Mouse (Mus musculus): Measurements from ENCODE around the gene Btrc. TPM values are rescaled to one million over a fixed set of nuclear protein-coding genes. Genes with fewer than 3 reads are reported as not detected.
A peak's percentile ranks its signal among the peaks of the same experiment; 100 is the strongest.

The Btrc gene
- total RNA-seq, 2 experiments from 2014 or later: 24.6 to 25.1 TPM

DNA sequence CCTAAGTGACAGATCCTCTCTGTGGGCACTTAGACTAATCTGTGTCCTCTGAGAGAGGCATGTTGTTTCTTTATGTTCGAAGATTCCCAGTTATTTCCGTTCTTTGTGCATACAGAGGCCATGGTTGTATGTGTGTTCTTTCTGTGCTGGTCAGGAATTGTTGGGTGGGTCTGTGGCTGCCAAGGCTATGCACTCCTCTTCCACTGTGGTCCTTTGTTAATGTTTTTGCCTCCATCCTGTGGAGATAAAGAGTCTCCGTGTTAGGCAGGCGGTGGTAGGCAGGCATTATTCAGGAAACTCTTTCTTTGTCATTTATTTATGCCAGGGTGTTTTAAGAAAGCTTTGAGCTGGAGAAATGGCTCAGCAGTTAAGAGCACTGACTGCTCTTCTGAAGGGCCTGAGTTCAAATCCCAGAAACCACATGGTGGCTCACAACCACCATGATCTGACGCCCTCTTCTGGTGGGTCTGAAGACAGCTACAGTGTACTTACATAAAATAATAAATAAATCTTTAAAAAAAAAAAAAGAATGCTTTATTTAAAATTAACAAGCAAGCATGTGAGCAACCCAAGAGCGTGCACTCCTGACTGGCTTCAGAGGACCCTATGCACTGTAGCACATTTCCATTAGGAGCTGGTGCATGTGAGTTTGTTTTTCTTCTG lies 67.6 kb downstream of the Btrc start:
- DNase-seq: no peak

DNA sequence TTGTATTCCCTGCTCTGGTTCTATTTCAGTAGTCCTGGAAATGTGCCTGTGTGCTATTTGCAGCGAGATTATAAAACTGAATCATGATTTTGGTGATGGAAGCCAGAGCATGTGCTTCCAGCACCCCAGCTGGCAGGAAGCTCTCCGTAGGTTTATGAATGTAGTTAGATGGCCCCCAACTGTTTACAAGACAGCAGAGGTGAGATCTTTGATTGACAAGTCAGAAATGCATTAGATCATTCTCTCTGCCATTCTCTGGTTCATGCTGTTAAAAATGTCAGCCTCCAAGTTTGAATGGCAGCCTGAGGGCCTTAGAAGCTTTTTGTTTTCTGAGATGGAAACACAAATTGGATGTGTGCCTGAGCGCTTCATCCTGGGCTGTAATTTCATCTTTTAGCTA lies 68.8 kb downstream of the Btrc start:
- DNase-seq: no peak

DNA sequence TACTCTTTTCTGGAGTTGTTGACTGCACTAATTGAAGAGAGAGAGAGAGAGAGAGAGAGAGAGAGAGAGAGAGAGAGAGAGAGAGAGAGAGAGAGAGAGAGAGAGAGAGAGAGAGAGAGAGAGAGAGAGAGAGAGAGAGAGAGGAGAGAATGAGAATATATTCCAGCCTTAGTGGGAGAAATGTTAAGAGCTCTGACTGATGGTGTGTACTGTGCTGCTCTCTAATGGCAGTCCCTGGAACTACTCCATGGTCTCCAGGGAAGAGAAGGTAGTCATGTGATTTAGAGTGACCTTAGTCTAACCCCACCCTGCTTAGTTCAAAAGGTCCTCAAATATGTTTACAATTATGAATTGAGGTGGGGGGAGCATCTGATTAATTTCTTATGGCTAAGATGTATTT lies 72.5 kb downstream of the Btrc start:
- peak; percentile 81 for DNase-seq

DNA sequence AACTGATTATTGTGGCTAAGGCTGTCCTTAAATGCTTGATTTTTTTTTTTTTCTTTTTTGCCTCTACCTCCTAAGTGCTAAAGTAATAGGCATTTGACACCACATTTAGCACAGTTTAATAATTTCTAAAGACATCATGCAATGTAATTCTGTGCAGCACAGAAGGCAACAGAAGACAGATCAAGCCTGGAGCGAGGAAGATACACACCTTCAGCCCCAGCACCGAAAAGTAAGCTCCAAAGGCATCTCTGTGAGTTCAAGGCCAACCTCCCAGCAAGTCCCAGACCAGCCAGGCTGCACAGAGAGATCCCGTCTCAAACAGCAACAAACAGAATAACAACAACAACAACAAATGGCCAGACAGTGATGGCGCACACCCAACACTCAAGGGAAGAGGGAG lies 73.6 kb downstream of the Btrc start:
- DNase-seq: no peak

DNA sequence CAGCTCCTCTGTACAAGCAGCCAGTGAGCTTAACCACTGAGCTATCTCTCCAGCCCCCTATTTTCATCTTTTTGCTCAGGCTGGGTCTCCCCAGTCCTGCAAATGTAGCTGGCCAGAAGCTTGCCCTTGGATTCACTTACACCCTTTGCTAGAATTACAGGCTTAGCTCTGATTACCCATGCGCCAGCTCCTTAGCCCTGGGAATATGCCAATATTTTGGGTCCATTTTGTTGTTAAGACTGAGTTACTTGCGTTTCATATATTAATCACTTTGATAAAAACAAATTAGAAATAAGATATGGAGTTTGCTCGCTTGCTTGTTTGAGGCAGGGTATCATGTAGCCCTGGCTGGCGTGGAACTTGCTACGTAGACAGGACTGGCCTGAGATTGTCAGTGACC lies 74.7 kb downstream of the Btrc start:
- no peak for DNase-seq

DNA sequence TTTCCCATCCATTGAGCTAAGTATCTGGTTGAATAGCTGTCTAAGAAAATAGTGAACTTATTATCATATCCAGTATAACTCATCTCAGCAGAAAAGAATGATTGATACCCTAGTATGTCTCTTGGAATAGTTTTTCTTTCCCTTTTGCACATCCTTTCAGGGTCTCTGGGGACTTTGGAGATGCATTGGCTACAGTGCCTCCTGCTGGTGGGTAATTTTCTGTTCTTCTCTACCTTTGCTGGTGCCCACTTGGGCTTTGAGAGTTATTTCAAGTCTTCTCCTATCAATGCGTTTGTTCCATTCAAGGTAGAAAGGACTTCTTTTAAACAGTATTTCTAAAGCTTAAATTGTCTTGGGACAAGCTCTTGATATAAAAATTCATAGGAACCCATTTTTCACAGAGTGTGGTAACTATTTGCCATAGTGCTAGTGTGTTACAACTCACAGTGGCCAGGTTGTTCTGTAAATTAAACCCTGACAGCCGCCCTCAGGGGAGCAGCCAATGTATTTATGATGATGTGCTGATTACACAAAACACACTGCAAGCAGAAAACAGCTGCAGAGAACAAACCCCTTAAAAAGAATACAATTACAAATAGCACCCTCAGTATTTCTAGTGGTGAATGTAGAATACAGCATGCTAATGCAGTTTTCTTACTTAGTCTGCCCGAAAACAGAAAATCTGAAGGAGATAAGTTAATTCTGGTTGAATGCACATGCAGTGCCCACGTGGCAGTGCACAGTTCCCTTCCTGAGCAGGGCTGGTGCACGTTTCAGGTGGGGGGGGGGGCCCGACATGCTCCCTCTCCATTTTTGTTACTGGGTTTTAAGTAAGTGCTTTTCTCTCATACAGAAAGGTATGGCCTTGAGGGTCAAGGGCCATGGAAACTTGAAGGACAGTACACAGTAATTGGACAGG lies 75.7 kb downstream of the Btrc start:
- DNase-seq: no peak

DNA sequence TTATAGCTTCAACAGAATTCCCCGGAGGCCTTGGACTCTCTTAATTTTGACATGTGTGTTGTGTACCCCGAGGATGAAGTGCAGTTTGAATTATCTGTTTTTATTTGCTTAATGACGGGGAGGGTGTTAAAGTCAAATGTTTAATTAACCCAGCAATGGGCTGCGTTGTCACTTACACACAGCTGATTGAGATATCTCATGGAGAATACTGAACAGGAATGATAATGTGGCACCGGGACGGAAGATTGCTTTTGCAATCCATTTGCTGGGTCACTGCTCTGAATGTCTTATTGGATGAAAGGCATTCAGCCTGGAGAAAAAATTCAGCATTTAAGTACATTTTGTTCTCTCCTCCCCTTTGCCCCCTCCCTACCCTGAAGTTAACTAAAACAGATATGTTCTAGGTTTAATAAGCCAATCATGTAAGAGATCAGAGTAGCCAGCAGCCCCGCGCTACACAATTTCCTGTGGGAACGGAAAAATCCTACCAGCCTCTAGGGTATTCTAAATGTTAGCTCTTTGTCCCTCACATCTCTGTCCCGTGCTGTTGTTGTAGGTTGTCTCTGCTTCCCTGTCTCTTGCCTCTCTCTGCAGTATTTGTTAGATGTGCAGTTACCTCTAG lies 77.1 kb downstream of the Btrc start:
- no peak for DNase-seq

DNA sequence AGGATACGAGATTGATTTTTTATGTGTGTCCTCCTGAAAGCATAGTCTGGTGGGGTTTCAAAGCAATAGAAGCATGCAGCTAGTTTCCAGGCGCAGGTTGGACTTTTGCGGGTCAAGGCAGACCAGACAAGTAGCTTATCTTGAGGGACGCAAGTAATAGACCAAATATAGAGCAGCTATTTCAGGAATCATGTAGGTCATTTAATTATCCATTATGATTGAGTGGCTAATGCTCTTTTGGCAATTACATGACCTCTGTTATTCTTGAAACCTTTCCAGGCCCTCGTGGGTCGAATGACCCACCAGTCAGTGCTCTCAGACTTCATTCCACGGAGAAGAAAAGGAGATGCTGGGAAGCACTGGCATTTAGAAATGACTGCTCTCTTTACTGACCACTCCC lies 78.2 kb downstream of the Btrc start:
- no peak for DNase-seq

DNA sequence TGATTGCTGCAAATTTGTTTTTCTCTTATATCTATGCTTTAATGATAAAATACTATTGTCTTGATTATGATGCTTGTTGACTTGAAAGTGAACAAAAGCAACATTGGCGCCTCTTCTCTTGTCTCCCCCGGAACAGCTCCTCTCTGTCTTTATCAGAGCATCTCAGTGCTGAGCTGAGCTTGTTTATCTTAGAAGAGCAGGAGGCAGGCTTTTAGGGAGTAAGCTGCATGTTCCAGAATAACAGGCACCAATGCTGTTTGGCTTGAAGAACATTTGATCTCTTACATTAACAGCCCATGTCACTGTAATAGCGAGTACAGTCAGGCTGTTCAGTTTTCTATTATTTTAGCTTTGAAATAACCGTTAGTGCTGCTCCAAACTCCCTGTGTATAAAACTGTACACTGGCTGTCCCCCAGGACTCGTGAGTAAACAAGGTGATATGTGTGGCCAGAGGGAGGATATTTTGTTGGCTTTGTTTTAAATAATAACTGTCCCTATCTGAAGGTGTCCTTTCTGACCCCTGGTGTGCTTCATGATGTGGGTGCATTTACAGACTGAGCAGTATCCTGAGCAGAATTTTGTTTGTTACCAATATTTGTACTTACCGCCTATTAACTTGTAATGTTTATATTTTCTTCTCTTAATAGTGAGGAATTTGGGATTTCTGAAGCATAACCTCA lies 81.9 kb downstream of the Btrc start:
- DNase-seq: no peak

DNA sequence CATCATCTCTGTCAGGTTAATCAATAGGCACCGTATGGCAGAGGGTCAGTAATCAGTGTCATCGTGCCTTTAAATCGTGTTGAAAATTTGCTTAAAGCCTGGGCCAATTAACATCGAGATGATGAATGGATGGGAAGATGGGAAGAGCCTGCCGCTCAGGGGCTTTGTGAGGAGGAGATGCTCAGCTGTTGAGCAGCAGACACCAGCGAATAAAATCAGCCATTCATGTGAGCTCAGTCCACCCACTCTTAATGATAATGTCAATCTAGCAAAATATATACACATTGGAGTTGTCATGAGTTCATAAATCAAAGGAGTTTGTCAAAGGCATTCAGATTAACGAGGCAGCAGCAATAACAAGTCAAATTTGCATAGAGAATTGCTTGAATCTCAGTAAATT lies 83.1 kb downstream of the Btrc start:
- DNase-seq: no peak

DNA sequence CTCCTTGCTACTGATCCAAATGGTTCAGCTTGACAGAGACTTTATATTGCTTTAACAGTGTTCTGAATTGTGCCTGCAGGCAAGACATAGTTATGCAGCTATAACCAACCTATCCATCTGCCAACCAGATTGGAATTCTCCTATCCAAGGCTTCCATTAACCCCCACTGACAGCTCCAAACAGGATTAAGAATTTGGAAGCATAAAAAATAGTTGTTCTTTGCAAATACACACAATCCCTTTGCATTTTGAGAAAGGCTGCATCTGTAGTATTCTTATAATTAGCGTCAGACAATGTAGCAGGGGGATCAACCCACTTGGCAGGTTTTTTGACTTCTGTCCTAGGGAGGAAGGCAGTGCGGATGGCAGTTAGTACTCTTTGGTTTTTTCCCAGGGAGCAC lies 83.7 kb downstream of the Btrc start:
- no peak for DNase-seq

DNA sequence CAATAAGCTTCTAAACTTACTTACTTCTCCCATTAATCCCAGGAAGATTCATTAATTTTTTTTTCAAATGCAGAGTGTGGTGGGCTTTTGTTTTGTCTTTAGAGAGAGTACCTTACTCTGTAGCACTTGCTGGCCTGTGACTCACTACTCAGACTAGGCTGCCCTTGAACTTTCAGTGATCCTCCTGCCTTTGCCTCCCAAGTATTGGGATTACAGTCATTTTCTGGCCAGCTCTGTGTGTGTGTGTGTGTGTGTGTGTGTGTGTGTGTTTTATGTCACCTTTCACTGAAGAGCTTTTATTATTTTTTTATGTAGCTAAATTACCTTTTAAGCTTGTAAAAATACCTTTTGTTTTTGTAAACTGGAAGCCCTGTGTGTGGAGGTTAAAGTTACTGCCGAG lies 84.4 kb downstream of the Btrc start:
- DNase-seq: no peak

DNA sequence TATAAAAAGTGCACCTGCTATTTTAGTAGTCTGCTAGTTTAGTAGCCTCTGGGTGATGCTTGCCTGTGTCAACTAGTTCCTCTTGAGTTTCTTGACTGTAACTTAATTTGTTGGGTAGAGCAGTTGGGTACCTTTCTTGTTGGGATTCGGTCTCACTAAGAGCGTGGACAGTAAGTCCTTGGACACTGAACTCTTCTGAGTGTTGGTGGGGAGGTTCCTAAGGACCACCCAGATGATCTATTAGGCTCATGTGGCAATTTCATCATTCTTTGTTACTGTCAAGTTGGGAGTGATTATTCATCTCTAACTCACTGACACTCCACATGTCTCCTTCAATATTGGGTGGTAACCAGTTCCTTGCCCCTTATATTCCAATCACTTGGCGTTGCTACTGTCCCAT lies 90.9 kb downstream of the Btrc start:
- no peak for DNase-seq

DNA sequence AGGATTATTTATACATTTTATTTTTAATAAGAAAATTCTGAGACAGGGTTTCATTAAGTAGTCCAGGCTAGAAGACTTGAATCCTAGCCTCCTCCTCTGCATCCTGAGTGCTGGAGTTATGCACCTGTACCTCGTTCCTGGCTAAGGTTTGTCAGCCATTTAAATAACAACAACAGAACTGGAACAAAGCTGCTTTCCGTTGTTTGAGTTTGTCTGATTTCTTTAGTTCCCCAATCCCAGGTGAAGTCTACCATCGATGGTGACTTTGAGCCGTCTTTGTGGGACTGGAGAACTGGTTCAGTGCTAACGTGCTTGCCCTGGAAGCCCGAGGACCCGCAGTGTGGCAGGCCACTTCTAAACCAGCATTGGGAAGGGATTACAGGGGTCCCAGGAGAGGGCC lies 93.4 kb downstream of the Btrc start:
- DNase-seq: no peak

DNA sequence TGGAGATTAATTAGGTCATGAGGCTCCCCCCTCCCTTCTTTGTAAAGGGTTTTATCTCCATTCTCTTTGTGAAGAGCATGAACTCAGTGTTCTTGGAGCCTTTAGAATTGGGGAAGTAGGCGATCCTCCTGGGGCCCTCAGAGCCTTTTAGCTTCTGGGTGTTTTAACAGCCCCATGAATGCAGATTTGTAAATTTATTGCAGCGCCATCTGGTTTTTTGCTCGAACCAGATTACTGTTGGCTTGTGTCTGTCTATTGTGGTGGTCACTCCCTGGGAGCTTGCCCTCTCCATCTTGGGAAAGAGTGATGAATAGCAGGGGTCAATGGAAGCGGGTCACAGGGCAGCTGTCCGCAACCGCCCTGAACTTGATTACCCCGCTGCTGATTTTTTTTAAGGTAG lies 95.2 kb downstream of the Btrc start:
- DNase-seq: no peak

DNA sequence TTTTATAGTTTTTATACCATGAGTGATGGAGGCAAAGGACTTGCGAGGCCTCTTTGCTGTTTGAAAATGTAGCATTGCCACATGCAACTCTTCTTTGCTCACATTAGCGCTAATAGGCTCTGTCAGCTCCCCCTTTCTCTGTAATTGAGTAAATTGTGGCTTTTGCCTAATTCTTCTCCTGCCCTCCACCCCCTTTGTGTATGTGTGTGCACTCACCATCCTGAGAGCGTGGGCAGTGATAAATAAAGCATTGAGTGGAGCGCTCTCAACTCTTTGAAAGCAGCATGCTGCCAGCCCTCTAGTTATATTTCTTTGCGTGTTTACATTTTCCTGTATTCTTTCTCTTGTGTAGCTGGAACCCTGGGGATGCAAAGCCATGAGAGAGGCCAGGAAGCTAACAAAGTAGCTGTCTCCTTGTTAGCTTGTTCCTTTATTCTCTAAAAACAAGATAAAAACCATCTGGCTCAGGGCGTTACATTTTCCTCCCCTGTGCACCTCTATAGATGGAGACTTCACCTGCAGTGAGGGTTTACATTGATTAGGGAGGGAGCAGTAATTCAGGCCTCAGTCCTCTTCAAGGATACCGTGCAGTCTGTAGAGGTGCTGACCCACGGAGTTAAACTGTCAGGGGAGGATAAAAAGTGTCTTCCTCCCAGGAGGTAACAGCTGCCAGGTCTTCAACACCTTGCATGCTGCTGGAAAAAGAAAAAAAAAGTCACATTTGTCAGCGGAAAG lies 96.6 kb downstream of the Btrc start:
- DNase-seq: no peak

DNA sequence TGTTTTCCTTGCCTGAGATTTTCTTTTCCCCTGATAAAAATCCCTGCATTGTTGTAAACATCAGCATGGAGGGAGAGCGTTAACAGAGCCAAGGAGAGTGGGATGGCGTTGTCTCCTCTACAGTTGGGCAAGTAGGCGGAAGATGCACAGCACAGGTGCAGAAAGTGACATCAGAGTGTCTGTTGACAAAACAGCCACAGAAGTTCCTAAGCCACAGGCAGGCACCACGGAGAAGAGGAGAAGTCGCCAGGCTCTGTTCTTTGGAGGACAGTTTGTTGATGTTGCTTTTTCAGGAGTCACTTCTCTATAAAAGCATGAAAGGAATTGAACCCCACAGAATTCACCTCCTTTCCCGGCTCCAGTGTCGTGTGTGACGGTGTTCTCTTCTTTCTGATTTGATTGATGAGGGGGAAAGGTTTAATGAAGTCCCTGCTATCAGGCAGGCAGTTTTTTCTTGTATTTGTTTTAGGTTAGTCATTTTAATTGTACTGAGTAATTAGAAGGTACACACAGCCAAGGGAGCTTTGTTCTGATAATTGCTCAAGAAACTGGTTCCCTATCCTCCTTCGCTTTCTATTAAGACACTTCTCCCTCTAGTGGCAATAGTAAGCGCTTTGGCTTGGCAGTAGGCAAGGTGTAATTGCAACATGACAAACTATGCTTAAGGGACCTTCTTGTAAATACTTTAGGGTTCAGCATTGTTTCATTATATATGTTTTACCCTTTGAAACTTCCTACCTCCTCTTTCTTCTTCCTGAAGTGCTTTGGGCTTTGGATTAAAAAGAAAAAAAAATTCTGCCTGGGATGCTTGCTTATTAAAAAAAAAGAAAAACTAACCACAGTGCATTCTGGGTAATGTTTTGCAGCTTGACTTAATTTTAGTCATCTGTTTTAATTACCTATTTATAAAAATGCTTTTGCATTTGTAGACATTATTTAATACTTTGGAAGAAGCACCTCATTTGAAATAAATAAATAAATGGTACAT lies 97.5 kb downstream of the Btrc start:
- DNase-seq: no peak

DNA sequence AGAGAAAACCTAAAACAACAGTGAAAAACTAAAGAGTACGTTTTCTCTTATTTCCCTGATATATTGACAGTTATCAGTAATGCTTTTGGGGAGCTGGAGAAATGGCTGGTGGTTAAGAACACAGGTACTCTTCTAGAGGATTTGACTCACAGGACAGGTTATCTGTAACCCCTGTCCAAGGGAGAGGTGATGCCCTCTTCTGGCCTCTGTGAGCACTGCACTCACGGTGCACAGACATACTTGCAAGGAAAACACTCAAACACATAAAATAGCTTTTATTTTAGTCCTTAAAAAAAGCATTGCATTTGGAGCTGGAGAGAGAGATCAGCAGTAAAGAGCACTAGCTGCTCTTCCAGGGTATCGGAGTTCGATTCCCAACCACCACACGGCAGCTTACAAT lies 106.2 kb downstream of the Btrc start:
- DNase-seq: no peak

DNA sequence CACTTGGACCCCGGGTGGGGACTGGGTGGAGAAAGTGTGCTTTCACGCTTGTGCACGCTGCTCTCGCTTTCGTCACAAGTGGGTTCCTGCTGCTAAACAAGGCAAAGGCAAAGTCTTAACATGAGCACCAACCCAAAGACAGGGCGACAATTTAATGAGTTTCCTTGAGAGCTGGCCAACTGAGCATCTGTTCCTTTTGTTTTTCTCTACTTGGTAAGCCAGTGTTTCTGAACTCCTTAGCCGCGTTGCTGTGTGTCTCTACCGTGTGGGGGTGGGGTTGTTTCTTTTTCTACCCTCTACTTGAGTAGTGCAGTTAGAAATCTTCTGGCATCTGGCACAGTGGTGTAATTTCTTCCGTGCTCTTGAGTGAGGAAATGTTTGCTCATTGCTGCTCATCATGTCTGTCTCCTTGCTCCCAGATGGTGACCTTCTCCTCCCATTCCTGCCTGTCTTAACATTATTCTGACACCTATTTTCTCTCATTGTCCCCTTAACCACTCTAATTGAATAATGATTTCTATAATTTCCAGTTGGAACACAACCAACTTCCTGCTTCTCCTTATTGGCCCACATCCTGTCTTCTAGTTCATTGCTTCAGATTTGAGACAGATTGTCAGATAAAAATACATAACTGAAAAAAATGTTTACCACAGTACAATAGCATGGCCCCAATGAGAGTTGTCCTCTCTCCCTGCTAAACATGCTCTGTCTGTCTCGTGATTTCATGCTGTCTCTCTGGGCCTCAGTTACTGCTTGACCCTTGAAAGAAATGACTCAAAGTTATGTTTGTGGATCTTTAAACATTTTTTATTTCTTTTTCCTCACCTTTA lies 109.4 kb downstream of the Btrc start:
- DNase-seq: no peak

DNA sequence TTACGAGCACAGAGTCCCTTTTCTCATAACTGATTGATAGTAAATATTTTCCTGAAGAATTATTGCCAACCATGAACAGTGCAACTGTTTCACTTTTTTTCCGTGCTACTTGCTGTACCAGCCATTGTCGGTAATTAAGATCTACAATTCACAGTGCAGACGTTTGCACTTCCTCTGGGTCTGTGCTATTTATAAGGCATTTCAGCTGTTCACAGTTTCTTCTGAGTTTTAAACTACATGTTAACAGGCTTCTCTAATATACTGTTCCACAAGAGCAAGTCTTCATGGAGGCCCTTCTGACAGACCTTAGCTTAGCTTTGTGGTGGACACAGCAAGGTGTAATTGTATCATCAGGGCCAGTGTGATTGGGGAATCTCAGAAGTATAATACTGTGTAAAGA lies 111.2 kb downstream of the Btrc start:
- DNase-seq: no peak
